Mouse (Mus musculus): ENCODE measurements at regions not wholly inside any gene's neighbourhood (a gene's known extent, or its start where the extent isn't known, plus 50 kb on each side); places are given as distances from the start of the nearest gene placed in this dataset.

- H3K9ac ChIP-seq = no peak overlapping the region
- 15% methylated on average over 4 of the region's 4 CpGs for WGBS
- H3K27me3 ChIP-seq (replicated peaks) = no peaks in the 10 kb centered on the region
- no peak overlapping the region for H3K4me2 ChIP-seq
- no peak overlapping the region for H3K27ac ChIP-seq
- no peaks in the 10 kb centered on the region for H3K4me1 ChIP-seq
- H3K4me3 ChIP-seq = no peak overlapping the region
- H3K36me3 ChIP-seq (replicated peaks) = no peaks in the 10 kb centered on the region
- no peaks in the 10 kb centered on the region for H3K9me3 ChIP-seq
- ATAC-seq (replicated peaks) = no peak
Measured at GRCm38 (mm10) chr17:76451296-76451834, 899.6 kb upstream of the Fam98a start.
